Mouse (Mus musculus): ENCODE measurements around the gene Mtx1. TPM values are rescaled to one million over a fixed set of nuclear protein-coding genes. Genes with fewer than 3 reads are reported as not detected.

The Mtx1 gene
- total and polyA plus RNA-seq, 2 experiments from 2014 or later, result 99.3 to 247 TPM

- Histone ChIP-seq H3K9ac (replicated peaks; ENCODE audit: low read depth, low read length) (peak overlapping the region; percentile 72), H3K36me3 (replicated peaks; ENCODE audit: control insufficient read depth, insufficient read depth, low read length) (peaks cover 20% of the 10 kb centered on the region), H3K4me3 (ENCODE audit: low read depth, low read length) (peak overlapping the region; percentile 64), H3K9me3 (replicated peaks; ENCODE audit: control insufficient read depth, low read length) (no peaks in the 10 kb centered on the region), H3K4me2 (ENCODE audit: low read depth, low read length) (peak overlapping the region; percentile 92), H3K27me3 (ENCODE audit: control insufficient read depth, insufficient read depth, low read length) (no peaks in the 10 kb centered on the region), H3K4me1 (ENCODE audit: control insufficient read depth, insufficient read depth) (peaks cover 11% of the 10 kb centered on the region), H3K27ac (ENCODE audit: low read depth) (peak overlapping the region; percentile 95)
- DNase-seq (ENCODE audit: low spot score) (peak; percentile 94), ATAC-seq (ENCODE audit: insufficient read depth, low read depth) (peak; percentile 92)
- WGBS, result under 1% methylated on average over 62 of the region's 69 CpGs
- TF ChIP-seq CTCF (IDR thresholded peaks at IDR 0.05; ENCODE audit: low read depth) (no peak), EP300 (IDR thresholded peaks at IDR 0.05; ENCODE audit: low read depth) (peak; percentile 94)
Observed at GRCm38 (mm10) chr3:89213803-89214530, 12.9 kb downstream of the Mtx1 start.

- DNase-seq (ENCODE audit: low spot score) (no peak), ATAC-seq (ENCODE audit: insufficient read depth, low read depth) (no peak)
- no peaks in the 10 kb centered on the region for H3K27me3 ChIP-seq (ENCODE audit: control insufficient read depth, insufficient read depth, low read length)
- WGBS, result 46% methylated on average over 7 of the region's 7 CpGs
- no peaks in the 10 kb centered on the region for H3K9me3 ChIP-seq (replicated peaks; ENCODE audit: control insufficient read depth, low read length)
- no peak overlapping the region for H3K9ac ChIP-seq (replicated peaks; ENCODE audit: low read depth, low read length)
- H3K36me3 ChIP-seq (replicated peaks; ENCODE audit: control insufficient read depth, insufficient read depth, low read length), result peaks cover 51% of the 10 kb centered on the region
- no peak overlapping the region for H3K4me3 ChIP-seq (ENCODE audit: low read depth, low read length)
- peaks cover 11% of the 10 kb centered on the region for H3K4me1 ChIP-seq (ENCODE audit: control insufficient read depth, insufficient read depth)
- TF ChIP-seq CTCF (IDR thresholded peaks at IDR 0.05; ENCODE audit: low read depth), result no peak
- no peak for TF ChIP-seq EP300 (IDR thresholded peaks at IDR 0.05; ENCODE audit: low read depth)
- no peak overlapping the region for H3K27ac ChIP-seq (ENCODE audit: low read depth)
- no peak overlapping the region for H3K4me2 ChIP-seq (ENCODE audit: low read depth, low read length)
Observed at GRCm38 (mm10) chr3:89210731-89211130, 16.2 kb downstream of the Mtx1 start.

- H3K4me1 ChIP-seq (ENCODE audit: control insufficient read depth, insufficient read depth), result peaks cover 7% of the 10 kb centered on the region
- H3K9me3 ChIP-seq (replicated peaks; ENCODE audit: control insufficient read depth, low read length), result no peaks in the 10 kb centered on the region
- no peak overlapping the region for H3K9ac ChIP-seq (replicated peaks; ENCODE audit: low read depth, low read length)
- DNase-seq (ENCODE audit: low spot score), result no peak
- no peak for TF ChIP-seq EP300 (IDR thresholded peaks at IDR 0.05; ENCODE audit: low read depth)
- TF ChIP-seq CTCF (IDR thresholded peaks at IDR 0.05; ENCODE audit: low read depth), result no peak
- no peak overlapping the region for H3K4me2 ChIP-seq (ENCODE audit: low read depth, low read length)
- no peaks in the 10 kb centered on the region for H3K27me3 ChIP-seq (ENCODE audit: control insufficient read depth, insufficient read depth, low read length)
- 72% methylated on average over 13 of the region's 13 CpGs for WGBS
- peaks cover 57% of the 10 kb centered on the region for H3K36me3 ChIP-seq (replicated peaks; ENCODE audit: control insufficient read depth, insufficient read depth, low read length)
- ATAC-seq (ENCODE audit: insufficient read depth, low read depth), result no peak
- H3K4me3 ChIP-seq (ENCODE audit: low read depth, low read length), result no peak overlapping the region
- no peak overlapping the region for H3K27ac ChIP-seq (ENCODE audit: low read depth)
Observed at GRCm38 (mm10) chr3:89210162-89210561, 16.7 kb downstream of the Mtx1 start.

- DNase-seq (ENCODE audit: low spot score) (no peak), ATAC-seq (ENCODE audit: insufficient read depth, low read depth) (no peak)
- no peak overlapping the region for H3K9ac ChIP-seq (replicated peaks; ENCODE audit: low read depth, low read length)
- peaks cover 7% of the 10 kb centered on the region for H3K4me1 ChIP-seq (ENCODE audit: control insufficient read depth, insufficient read depth)
- TF ChIP-seq EP300 (IDR thresholded peaks at IDR 0.05; ENCODE audit: low read depth) (no peak), CTCF (IDR thresholded peaks at IDR 0.05; ENCODE audit: low read depth) (no peak)
- H3K4me2 ChIP-seq (ENCODE audit: low read depth, low read length), result no peak overlapping the region
- peaks cover 59% of the 10 kb centered on the region for H3K36me3 ChIP-seq (replicated peaks; ENCODE audit: control insufficient read depth, insufficient read depth, low read length)
- WGBS, result 92% methylated on average over 7 of the region's 7 CpGs
- H3K27me3 ChIP-seq (ENCODE audit: control insufficient read depth, insufficient read depth, low read length), result no peaks in the 10 kb centered on the region
- no peaks in the 10 kb centered on the region for H3K9me3 ChIP-seq (replicated peaks; ENCODE audit: control insufficient read depth, low read length)
- no peak overlapping the region for H3K4me3 ChIP-seq (ENCODE audit: low read depth, low read length)
- H3K27ac ChIP-seq (ENCODE audit: low read depth), result no peak overlapping the region
Observed at GRCm38 (mm10) chr3:89209731-89210130, 17.2 kb downstream of the Mtx1 start.

GRCm38 (mm10) chr3:89208736-89209135 lies 18.2 kb downstream of the Mtx1 start:
- DNase-seq (ENCODE audit: low spot score), result no peak
- Histone ChIP-seq H3K4me3 (ENCODE audit: low read depth, low read length) (no peak overlapping the region), H3K4me2 (ENCODE audit: low read depth, low read length) (no peak overlapping the region), H3K9me3 (replicated peaks; ENCODE audit: control insufficient read depth, low read length) (no peaks in the 10 kb centered on the region), H3K9ac (replicated peaks; ENCODE audit: low read depth, low read length) (no peak overlapping the region), H3K36me3 (replicated peaks; ENCODE audit: control insufficient read depth, insufficient read depth, low read length) (peaks cover 65% of the 10 kb centered on the region), H3K4me1 (ENCODE audit: control insufficient read depth, insufficient read depth) (peaks cover 7% of the 10 kb centered on the region), H3K27ac (ENCODE audit: low read depth) (no peak overlapping the region), H3K27me3 (ENCODE audit: control insufficient read depth, insufficient read depth, low read length) (no peaks in the 10 kb centered on the region)
- no peak for ATAC-seq (ENCODE audit: insufficient read depth, low read depth)
- TF ChIP-seq EP300 (IDR thresholded peaks at IDR 0.05; ENCODE audit: low read depth), result no peak
- TF ChIP-seq CTCF (IDR thresholded peaks at IDR 0.05; ENCODE audit: low read depth), result no peak
- WGBS, result 83% methylated on average over 6 of the region's 6 CpGs
